Mouse (Mus musculus) megakaryocyte, embryonic 14.5 days (primary cell): ENCODE measurements around the gene Phactr1.

Experiments
- FLI1 ChIP-seq: IDR thresholded peaks from 2 replicates; pipeline ENCODE4 v1.6.1; 2012; ENCODE audit warnings: low read length, inconsistent platforms, mixed read lengths
- GATA1 ChIP-seq: IDR thresholded peaks from 3 replicates; pipeline ENCODE4 v1.6.1; 2012; ENCODE audit warnings: mixed read lengths, low read length, inconsistent platforms, borderline replicate concordance

DNA sequence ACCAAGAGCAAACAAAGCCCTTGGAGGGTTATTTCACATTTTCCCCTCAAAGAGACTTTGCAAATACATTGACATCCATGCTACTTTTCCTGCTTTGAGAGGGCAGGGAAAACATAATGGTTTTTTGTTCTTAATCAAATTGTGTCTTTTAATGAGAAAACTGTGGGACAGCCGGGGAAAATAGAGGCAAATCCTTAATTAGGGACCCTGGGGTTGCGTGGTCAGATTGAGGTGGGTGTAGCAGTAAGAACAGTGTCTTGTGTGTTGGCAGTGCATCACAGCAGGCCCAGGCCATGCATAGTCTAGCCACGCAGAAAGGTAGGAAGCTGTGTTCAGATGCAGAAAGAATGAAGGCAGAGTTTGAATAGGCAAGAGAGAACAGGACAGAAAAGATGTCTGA is 310.7 kb downstream of the Phactr1 start:
- TF ChIP-seq GATA1, result no peak
- no peak for TF ChIP-seq FLI1
